Mouse (Mus musculus) adrenal gland, postnatal 25 days (tissue): ENCODE measurements around the gene Cnp. TPM values are rescaled to one million over a fixed set of nuclear protein-coding genes. Genes with fewer than 3 reads are reported as not detected.
A peak's percentile ranks its signal among the peaks of the same experiment; 100 is the strongest.
"Not testable (repeated sequence)": the region's sequence is repeated elsewhere in the genome, so short reads cannot be mapped to it uniquely, and the experiment has no call there.

ENCODE experiments used
- DNase-seq: peaks from one replicate; pipeline ENCODE4 v3.0.0; 2021; ENCODE audit warnings: mixed read lengths
- total RNA-seq: library from RNA; stranded (reverse); gene quantifications from 2 replicates; pipeline ENCODE4 v1.2.3, GENCODE M21; 2021

The Cnp gene
- total RNA-seq, 1 experiment from 2014 or later: 57.8 TPM

- no peak for DNase-seq
Observed at GRCm38 (mm10) chr11:100585148-100585547, 10.4 kb downstream of the Cnp start.

- DNase-seq: no peak
Observed at GRCm38 (mm10) chr11:100588462-100588861, 13.8 kb downstream of the Cnp start.

DNA sequence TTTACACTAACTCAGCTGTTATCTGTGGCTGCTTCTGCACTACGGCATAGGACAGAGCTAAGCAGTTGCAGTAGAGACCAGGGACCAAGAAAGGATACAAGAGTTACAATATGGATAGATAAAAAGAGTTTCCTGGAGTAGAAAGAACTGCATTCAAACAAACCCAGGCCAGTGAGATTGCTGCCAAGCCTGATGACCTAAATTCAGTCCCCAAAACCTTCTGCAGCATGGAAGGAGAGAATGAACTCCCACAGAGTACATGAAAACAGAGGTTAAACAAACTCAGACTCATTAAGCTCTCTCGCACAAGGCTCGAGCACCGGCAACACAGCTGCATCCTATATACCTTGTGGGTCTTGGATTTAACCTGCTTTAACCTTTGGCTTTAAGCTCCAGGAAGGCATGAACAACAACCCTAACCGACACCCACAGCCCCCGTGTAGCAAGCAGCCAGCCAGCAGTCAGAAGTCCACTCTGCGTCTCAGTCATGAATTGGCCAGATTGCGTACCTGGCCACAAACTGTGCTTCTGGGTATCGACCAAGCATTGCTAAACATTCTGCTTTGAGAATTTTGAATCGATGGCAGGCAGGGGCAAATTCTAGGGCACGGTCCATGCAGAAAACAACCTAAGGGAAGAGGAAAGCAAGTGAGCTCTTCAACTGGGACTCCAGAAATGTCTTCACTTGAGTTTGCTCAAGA, 17.8 kb downstream of the Cnp start:
- no peak for DNase-seq

- DNase-seq: no peak
Observed at GRCm38 (mm10) chr11:100594608-100595007, 19.9 kb downstream of the Cnp start.

DNA sequence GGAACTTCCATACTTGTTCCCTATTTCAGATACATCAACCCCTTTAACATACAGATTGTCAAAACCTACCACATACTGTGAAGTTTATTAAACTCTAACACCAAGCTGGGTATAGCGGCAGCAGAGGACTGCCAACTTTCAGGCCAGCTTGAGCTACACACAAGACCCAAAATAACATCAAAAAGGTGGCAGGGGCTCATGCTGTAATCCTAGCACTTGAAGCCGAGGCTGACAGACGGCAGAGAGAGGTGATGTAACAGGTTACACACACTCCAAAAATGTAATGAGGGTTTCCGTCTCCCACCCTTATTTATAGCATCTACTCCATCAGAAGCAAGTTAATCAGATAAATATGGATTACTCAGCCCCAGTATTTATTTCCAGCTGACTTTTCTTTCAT, 20.8 kb downstream of the Cnp start:
- no peak for DNase-seq

GRCm38 (mm10) chr11:100598074-100598473, 23.4 kb downstream of the Cnp start:
- DNase-seq: no peak

DNA sequence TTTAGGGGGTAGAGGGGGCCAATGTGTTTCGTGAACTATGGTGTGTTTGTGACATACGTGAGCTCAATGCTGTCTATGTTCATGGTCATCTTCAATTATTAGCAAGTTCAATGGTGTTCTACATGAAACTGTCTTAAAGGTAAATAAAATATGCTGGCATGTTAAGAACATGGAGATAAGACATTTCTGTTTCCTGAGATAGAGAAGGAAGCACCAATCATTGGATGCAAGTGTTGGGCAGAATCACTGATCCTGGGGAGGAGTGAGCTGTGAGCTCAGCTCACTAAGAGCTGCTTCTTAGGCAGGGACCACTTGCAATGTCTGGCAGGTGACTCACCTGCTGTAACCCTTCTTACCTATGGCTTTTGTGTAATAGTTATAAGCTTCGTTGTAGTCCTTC, 26.7 kb downstream of the Cnp start:
- no peak for DNase-seq

- DNase-seq: no peak
Observed at GRCm38 (mm10) chr11:100603155-100603554, 28.5 kb downstream of the Cnp start.

DNA sequence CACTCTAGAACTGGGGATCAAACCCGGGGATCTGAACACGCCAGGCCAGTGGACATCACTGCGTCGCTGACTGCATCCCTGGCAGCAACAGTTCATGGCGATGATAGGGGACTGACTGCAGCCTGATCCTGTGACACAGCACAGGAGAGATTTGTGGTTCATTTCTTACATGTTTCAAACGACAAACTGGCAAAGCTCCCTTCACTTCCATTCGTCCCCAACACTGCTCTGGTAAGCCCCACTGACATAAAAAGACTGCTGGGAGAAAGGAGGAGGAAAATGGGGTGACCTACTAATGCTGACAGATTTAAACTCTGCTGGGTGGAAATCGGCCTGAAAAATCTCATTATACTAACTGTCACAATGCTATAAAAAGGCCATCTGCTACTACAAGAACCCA, 29.1 kb downstream of the Cnp start:
- no peak for DNase-seq

- no peak for DNase-seq
Observed at GRCm38 (mm10) chr11:100604321-100605005, 29.8 kb downstream of the Cnp start.

- no peak for DNase-seq
Observed at GRCm38 (mm10) chr11:100605451-100605850, 30.7 kb downstream of the Cnp start.

- DNase-seq: no peak
Observed at GRCm38 (mm10) chr11:100607121-100607520, 32.4 kb downstream of the Cnp start.

DNA sequence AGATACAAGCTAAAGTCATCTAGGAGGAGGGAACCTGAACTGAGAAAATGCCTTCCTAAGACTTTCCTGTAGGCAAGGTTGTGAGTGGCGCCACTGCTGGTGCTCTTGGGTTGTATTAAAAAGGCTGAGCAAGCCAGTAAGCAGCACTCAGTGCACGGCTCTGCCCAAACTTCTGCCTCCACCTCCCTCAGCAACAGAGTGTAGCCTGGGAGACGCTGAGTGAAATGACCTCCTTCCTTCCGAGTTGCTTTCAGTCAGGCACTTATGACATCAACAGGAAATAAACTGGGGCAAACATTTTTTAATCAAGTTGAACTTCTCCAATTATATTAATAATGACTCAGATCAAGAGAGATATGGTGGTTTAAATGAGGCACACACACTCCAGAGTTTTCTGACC, 34.1 kb downstream of the Cnp start:
- no peak for DNase-seq

GRCm38 (mm10) chr11:100609355-100609996, 34.8 kb downstream of the Cnp start:
- DNase-seq: no peak

- no peak for DNase-seq
Observed at GRCm38 (mm10) chr11:100609997-100610680, 35.4 kb downstream of the Cnp start.

DNA sequence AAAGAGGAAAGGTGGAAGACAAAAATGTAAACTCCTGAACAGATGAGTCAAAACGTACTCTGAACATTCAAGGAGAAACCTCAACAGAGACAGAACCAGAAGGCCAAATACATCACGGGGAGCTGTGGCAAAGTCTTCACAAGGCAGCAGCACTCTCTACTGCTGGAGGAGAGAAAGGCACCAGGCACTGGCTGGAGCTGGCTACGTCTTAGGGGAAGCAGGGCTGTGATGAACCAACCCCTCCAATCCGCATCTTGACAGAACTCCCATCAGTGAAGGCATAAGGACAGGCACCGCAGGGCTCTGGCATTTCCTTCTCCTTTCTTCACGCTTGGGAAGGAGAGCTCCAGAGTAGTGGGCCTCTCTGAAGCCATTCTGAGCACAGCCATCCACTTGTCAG, 36.9 kb downstream of the Cnp start:
- no peak for DNase-seq

GRCm38 (mm10) chr11:100613241-100613640, 38.5 kb downstream of the Cnp start:
- no peak for DNase-seq

DNA sequence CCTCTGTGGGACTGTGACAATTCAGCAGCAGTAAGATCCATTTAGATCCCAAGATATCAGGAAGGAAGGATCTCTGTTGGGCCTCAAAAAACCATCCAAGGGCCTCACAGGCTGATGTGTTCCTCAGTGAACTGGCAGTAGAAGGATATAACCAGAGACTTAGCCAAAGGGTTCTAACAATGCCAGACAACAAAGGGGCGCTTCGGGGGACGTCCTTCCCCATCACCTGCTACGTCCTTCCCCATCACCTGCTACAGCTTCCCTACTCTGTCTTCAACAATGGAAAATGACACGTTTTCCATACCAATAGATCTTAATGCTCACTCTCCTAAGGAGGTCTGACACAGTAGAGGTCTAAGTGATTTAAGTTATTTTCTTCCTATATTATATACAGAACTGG, 41.6 kb downstream of the Cnp start:
- DNase-seq: no peak

- not testable (repeated sequence) for DNase-seq
Observed at GRCm38 (mm10) chr11:100616836-100617235, 42.1 kb downstream of the Cnp start.

GRCm38 (mm10) chr11:100617480-100617879, 42.8 kb downstream of the Cnp start:
- no peak for DNase-seq

GRCm38 (mm10) chr11:100618761-100619484, 44.2 kb downstream of the Cnp start, which contains the start of gene Nkiras2:
Gene Nkiras2, plus strand, starts transcription at chr11:100619244.
- peak; percentile 69 for DNase-seq

GRCm38 (mm10) chr11:100619485-100619975, 44.8 kb downstream of the Cnp start:
- peak; percentile 92 for DNase-seq
